Mouse (Mus musculus) adrenal gland, adult 18-20 months (tissue): ENCODE measurements around the gene Agap1. TPM values are rescaled to one million over a fixed set of nuclear protein-coding genes. Genes with fewer than 3 reads are reported as not detected.

Experiments used
- DNase-seq, 2 experiments: peaks; one replicate each; pipeline ENCODE4 v3.0.0; 2021 to 2022; ENCODE audit warnings: low spot score in 2 of 2
- total RNA-seq, 2 experiments: library from RNA; stranded (reverse); gene quantifications; 1 replicate in 1 of 2; 2 replicates in 1 of 2; pipeline ENCODE4 v1.2.3; 2021

Agap1 gene
- total RNA-seq, 2 experiments from 2014 or later = 44.7 to 59.1 TPM

- no peak for DNase-seq
Observed at GRCm38 (mm10) chr1:89746171-89746570, 291.6 kb downstream of the Agap1 start.

- DNase-seq = no peak
Observed at GRCm38 (mm10) chr1:89749666-89750065, 295.1 kb downstream of the Agap1 start.

- no peak for DNase-seq
Observed at GRCm38 (mm10) chr1:89750495-89750894, 295.9 kb downstream of the Agap1 start.

- DNase-seq = no peak
Observed at GRCm38 (mm10) chr1:89750921-89751320, 296.3 kb downstream of the Agap1 start.

- DNase-seq = no peak
Observed at GRCm38 (mm10) chr1:89751344-89751743, 296.7 kb downstream of the Agap1 start.

GRCm38 (mm10) chr1:89752659-89753058 is 298.1 kb downstream of the Agap1 start:
- DNase-seq = no peak

GRCm38 (mm10) chr1:89755358-89755757 is 300.8 kb downstream of the Agap1 start:
- DNase-seq = no peak

- no peak for DNase-seq
Observed at GRCm38 (mm10) chr1:89756387-89756786, 301.8 kb downstream of the Agap1 start.

GRCm38 (mm10) chr1:89757545-89757944 is 302.9 kb downstream of the Agap1 start:
- DNase-seq = no peak

GRCm38 (mm10) chr1:89763912-89764311 is 309.3 kb downstream of the Agap1 start:
- DNase-seq = no peak

- no peak for DNase-seq
Observed at GRCm38 (mm10) chr1:89766891-89767290, 312.3 kb downstream of the Agap1 start.

GRCm38 (mm10) chr1:89769641-89770040 is 315.0 kb downstream of the Agap1 start:
- DNase-seq = no peak

- DNase-seq = no peak
Observed at GRCm38 (mm10) chr1:89770298-89770697, 315.7 kb downstream of the Agap1 start.

- DNase-seq = no peak
Observed at GRCm38 (mm10) chr1:89775750-89776149, 321.1 kb downstream of the Agap1 start.

GRCm38 (mm10) chr1:89780675-89781074 is 326.1 kb downstream of the Agap1 start:
- no peak for DNase-seq

GRCm38 (mm10) chr1:89781861-89782260 is 327.3 kb downstream of the Agap1 start:
- DNase-seq = no peak

GRCm38 (mm10) chr1:89786793-89787192 is 332.2 kb downstream of the Agap1 start:
- no peak for DNase-seq

GRCm38 (mm10) chr1:89798724-89799123 is 344.1 kb downstream of the Agap1 start:
- DNase-seq = no peak

- DNase-seq = no peak
Observed at GRCm38 (mm10) chr1:89801506-89801905, 346.9 kb downstream of the Agap1 start.

- DNase-seq = no peak
Observed at GRCm38 (mm10) chr1:89804981-89805380, 350.4 kb downstream of the Agap1 start.

GRCm38 (mm10) chr1:89812816-89813215 is 358.2 kb downstream of the Agap1 start:
- DNase-seq = no peak

GRCm38 (mm10) chr1:89816487-89817206 is 362.0 kb downstream of the Agap1 start:
- DNase-seq = no peak

GRCm38 (mm10) chr1:89821822-89822221 is 367.2 kb downstream of the Agap1 start:
- no peak for DNase-seq
